Mouse (Mus musculus): Measurements from ENCODE around the gene Tprkb. TPM values are rescaled to one million over a fixed set of nuclear protein-coding genes. Genes with fewer than 3 reads are reported as not detected.
"Not testable (repeated sequence)": the region's sequence is repeated elsewhere in the genome, so short reads cannot be mapped to it uniquely, and the experiment has no call there.

Tprkb gene
- polyA plus RNA-seq (2014; fragmentation: Nextera tagmentation; extraction: Ambion mirVana) = 51.6 and 54.7 TPM in 2 replicates

GRCm38 (mm10) chr6:85911587-85911986, at the start of gene Tprkb:
TSS of gene Tprkb (plus strand) at chr6:85911865.
- ATAC-seq (ENCODE audit: low read depth) = no peak
- no peaks in the 10 kb centered on the region for H3K9me3 ChIP-seq (ENCODE audit: control insufficient read depth, low read length)
- no peaks in the 10 kb centered on the region for H3K27me3 ChIP-seq (ENCODE audit: control insufficient read depth, insufficient read depth, low read length)
- no peak within 1 kb of the TSS for H3K4me2 ChIP-seq (ENCODE audit: low read depth, low read length)
- 87% methylated on average over 3 of the region's 3 CpGs for WGBS
- no peak within 1 kb of the TSS for H3K9ac ChIP-seq (replicated peaks; ENCODE audit: low read depth, low read length)
- no peak within 1 kb of the TSS for H3K27ac ChIP-seq (ENCODE audit: low read depth, low read length)
- H3K4me1 ChIP-seq (ENCODE audit: control insufficient read depth, insufficient read depth, low read length) = peaks cover 4% of the 10 kb centered on the region; the same call in 1 of the 2 replicates
- H3K36me3 ChIP-seq (ENCODE audit: control insufficient read depth, insufficient read depth, low read length) = no peaks in the 10 kb centered on the region
- no peak within 1 kb of the TSS for H3K4me3 ChIP-seq (ENCODE audit: low read depth, low read length)

- no peak for ATAC-seq (ENCODE audit: low read depth)
- WGBS = 83% methylated on average over 3 of the region's 3 CpGs
- H3K9ac ChIP-seq (replicated peaks; ENCODE audit: low read depth, low read length) = no peak overlapping the region
- no peaks in the 10 kb centered on the region for H3K4me1 ChIP-seq (ENCODE audit: control insufficient read depth, insufficient read depth, low read length)
- H3K9me3 ChIP-seq (ENCODE audit: control insufficient read depth, low read length) = no peaks in the 10 kb centered on the region
- H3K27me3 ChIP-seq (ENCODE audit: control insufficient read depth, insufficient read depth, low read length) = no peaks in the 10 kb centered on the region
- H3K4me2 ChIP-seq (ENCODE audit: low read depth, low read length) = no peak overlapping the region
- H3K36me3 ChIP-seq (ENCODE audit: control insufficient read depth, insufficient read depth, low read length) = no peaks in the 10 kb centered on the region
- no peak overlapping the region for H3K4me3 ChIP-seq (ENCODE audit: low read depth, low read length)
- H3K27ac ChIP-seq (ENCODE audit: low read depth, low read length) = no peak overlapping the region
Measured at GRCm38 (mm10) chr6:85862565-85862964, 49.1 kb upstream of the Tprkb start.

GRCm38 (mm10) chr6:85863136-85863535, 48.5 kb upstream of the Tprkb start:
- no peaks in the 10 kb centered on the region for H3K9me3 ChIP-seq (ENCODE audit: control insufficient read depth, low read length)
- no peaks in the 10 kb centered on the region for H3K36me3 ChIP-seq (ENCODE audit: control insufficient read depth, insufficient read depth, low read length)
- H3K27me3 ChIP-seq (ENCODE audit: control insufficient read depth, insufficient read depth, low read length) = no peaks in the 10 kb centered on the region
- H3K4me1 ChIP-seq (ENCODE audit: control insufficient read depth, insufficient read depth, low read length) = no peaks in the 10 kb centered on the region
- H3K9ac ChIP-seq (replicated peaks; ENCODE audit: low read depth, low read length) = no peak overlapping the region
- H3K27ac ChIP-seq (ENCODE audit: low read depth, low read length) = no peak overlapping the region
- H3K4me2 ChIP-seq (ENCODE audit: low read depth, low read length) = no peak overlapping the region
- no peak overlapping the region for H3K4me3 ChIP-seq (ENCODE audit: low read depth, low read length)
- whole genome bisulfite sequencing = 90% methylated on average over 2 of the region's 2 CpGs
- ATAC-seq (ENCODE audit: low read depth) = no peak

- Histone ChIP-seq H3K4me3 (ENCODE audit: low read depth, low read length) (no peak overlapping the region), H3K27ac (ENCODE audit: low read depth, low read length) (no peak overlapping the region), H3K36me3 (ENCODE audit: control insufficient read depth, insufficient read depth, low read length) (no peaks in the 10 kb centered on the region), H3K9ac (replicated peaks; ENCODE audit: low read depth, low read length) (no peak overlapping the region), H3K4me2 (ENCODE audit: low read depth, low read length) (no peak overlapping the region), H3K9me3 (ENCODE audit: control insufficient read depth, low read length) (no peaks in the 10 kb centered on the region), H3K4me1 (ENCODE audit: control insufficient read depth, insufficient read depth, low read length) (no peaks in the 10 kb centered on the region), H3K27me3 (ENCODE audit: control insufficient read depth, insufficient read depth, low read length) (no peaks in the 10 kb centered on the region)
- 98% methylated on average over 2 of the region's 2 CpGs for WGBS
- ATAC-seq (ENCODE audit: low read depth) = no peak
Measured at GRCm38 (mm10) chr6:85863840-85864239, 47.8 kb upstream of the Tprkb start.

GRCm38 (mm10) chr6:85864900-85865639, 46.6 kb upstream of the Tprkb start:
- not testable (repeated sequence) for H3K27ac ChIP-seq (ENCODE audit: low read depth, low read length); ATAC-seq (ENCODE audit: low read depth); H3K27me3 ChIP-seq (ENCODE audit: control insufficient read depth, insufficient read depth, low read length); H3K9ac ChIP-seq (replicated peaks; ENCODE audit: low read depth, low read length); H3K9me3 ChIP-seq (ENCODE audit: control insufficient read depth, low read length); H3K36me3 ChIP-seq (ENCODE audit: control insufficient read depth, insufficient read depth, low read length); H3K4me1 ChIP-seq (ENCODE audit: control insufficient read depth, insufficient read depth, low read length); H3K4me3 ChIP-seq (ENCODE audit: low read depth, low read length); H3K4me2 ChIP-seq (ENCODE audit: low read depth, low read length)
- WGBS = 58% methylated on average over 6 of the region's 7 CpGs

- not testable (repeated sequence) for H3K4me3 ChIP-seq (ENCODE audit: low read depth, low read length); H3K9me3 ChIP-seq (ENCODE audit: control insufficient read depth, low read length); H3K36me3 ChIP-seq (ENCODE audit: control insufficient read depth, insufficient read depth, low read length); H3K27ac ChIP-seq (ENCODE audit: low read depth, low read length); H3K9ac ChIP-seq (replicated peaks; ENCODE audit: low read depth, low read length); H3K4me2 ChIP-seq (ENCODE audit: low read depth, low read length); H3K4me1 ChIP-seq (ENCODE audit: control insufficient read depth, insufficient read depth, low read length); ATAC-seq (ENCODE audit: low read depth); H3K27me3 ChIP-seq (ENCODE audit: control insufficient read depth, insufficient read depth, low read length)
- WGBS = 87% methylated on average over 3 of the region's 3 CpGs
Measured at GRCm38 (mm10) chr6:85866166-85866565, 45.5 kb upstream of the Tprkb start.

- ATAC-seq (ENCODE audit: low read depth); H3K27me3 ChIP-seq (ENCODE audit: control insufficient read depth, insufficient read depth, low read length); H3K27ac ChIP-seq (ENCODE audit: low read depth, low read length); H3K36me3 ChIP-seq (ENCODE audit: control insufficient read depth, insufficient read depth, low read length); H3K4me3 ChIP-seq (ENCODE audit: low read depth, low read length); H3K4me1 ChIP-seq (ENCODE audit: control insufficient read depth, insufficient read depth, low read length); H3K4me2 ChIP-seq (ENCODE audit: low read depth, low read length); H3K9ac ChIP-seq (replicated peaks; ENCODE audit: low read depth, low read length); H3K9me3 ChIP-seq (ENCODE audit: control insufficient read depth, low read length): not testable (repeated sequence)
- 81% methylated on average over 1 of the region's 1 CpGs for WGBS
Measured at GRCm38 (mm10) chr6:85866995-85867394, 44.7 kb upstream of the Tprkb start.

GRCm38 (mm10) chr6:85867726-85868690, 43.7 kb upstream of the Tprkb start:
- H3K36me3 ChIP-seq (ENCODE audit: control insufficient read depth, insufficient read depth, low read length) = no peaks in the 10 kb centered on the region
- no peak overlapping the region for H3K9ac ChIP-seq (replicated peaks; ENCODE audit: low read depth, low read length)
- no peak for ATAC-seq (ENCODE audit: low read depth)
- H3K4me3 ChIP-seq (ENCODE audit: low read depth, low read length) = no peak overlapping the region
- no peaks in the 10 kb centered on the region for H3K4me1 ChIP-seq (ENCODE audit: control insufficient read depth, insufficient read depth, low read length)
- no peaks in the 10 kb centered on the region for H3K9me3 ChIP-seq (ENCODE audit: control insufficient read depth, low read length)
- 88% methylated on average over 8 of the region's 8 CpGs for WGBS
- H3K4me2 ChIP-seq (ENCODE audit: low read depth, low read length) = no peak overlapping the region
- H3K27me3 ChIP-seq (ENCODE audit: control insufficient read depth, insufficient read depth, low read length) = no peaks in the 10 kb centered on the region
- H3K27ac ChIP-seq (ENCODE audit: low read depth, low read length) = no peak overlapping the region

GRCm38 (mm10) chr6:85869006-85869405, 42.7 kb upstream of the Tprkb start, which contains the start of gene Nat8f2:
TSS of gene Nat8f2 (minus strand) at chr6:85869158.
- H3K27ac ChIP-seq (ENCODE audit: low read depth, low read length); H3K36me3 ChIP-seq (ENCODE audit: control insufficient read depth, insufficient read depth, low read length); H3K4me3 ChIP-seq (ENCODE audit: low read depth, low read length); H3K9me3 ChIP-seq (ENCODE audit: control insufficient read depth, low read length); H3K9ac ChIP-seq (replicated peaks; ENCODE audit: low read depth, low read length); ATAC-seq (ENCODE audit: low read depth); H3K27me3 ChIP-seq (ENCODE audit: control insufficient read depth, insufficient read depth, low read length); H3K4me1 ChIP-seq (ENCODE audit: control insufficient read depth, insufficient read depth, low read length); H3K4me2 ChIP-seq (ENCODE audit: low read depth, low read length): not testable (repeated sequence)
- WGBS = 91% methylated on average over 5 of the region's 5 CpGs

Data from neural tube, embryonic 14.5 days (tissue).